Mouse (Mus musculus) telencephalon, adult 2 months (tissue): ENCODE data around the gene Gm20388.
A peak's percentile ranks its signal among the peaks of the same experiment; 100 is the strongest.

Experiments
- DNase-seq: peaks from one replicate; pipeline ENCODE4 v3.0.0-alpha.2; 2011; ENCODE audit warnings: low read depth, low spot score

Gene Gm20388

DNA sequence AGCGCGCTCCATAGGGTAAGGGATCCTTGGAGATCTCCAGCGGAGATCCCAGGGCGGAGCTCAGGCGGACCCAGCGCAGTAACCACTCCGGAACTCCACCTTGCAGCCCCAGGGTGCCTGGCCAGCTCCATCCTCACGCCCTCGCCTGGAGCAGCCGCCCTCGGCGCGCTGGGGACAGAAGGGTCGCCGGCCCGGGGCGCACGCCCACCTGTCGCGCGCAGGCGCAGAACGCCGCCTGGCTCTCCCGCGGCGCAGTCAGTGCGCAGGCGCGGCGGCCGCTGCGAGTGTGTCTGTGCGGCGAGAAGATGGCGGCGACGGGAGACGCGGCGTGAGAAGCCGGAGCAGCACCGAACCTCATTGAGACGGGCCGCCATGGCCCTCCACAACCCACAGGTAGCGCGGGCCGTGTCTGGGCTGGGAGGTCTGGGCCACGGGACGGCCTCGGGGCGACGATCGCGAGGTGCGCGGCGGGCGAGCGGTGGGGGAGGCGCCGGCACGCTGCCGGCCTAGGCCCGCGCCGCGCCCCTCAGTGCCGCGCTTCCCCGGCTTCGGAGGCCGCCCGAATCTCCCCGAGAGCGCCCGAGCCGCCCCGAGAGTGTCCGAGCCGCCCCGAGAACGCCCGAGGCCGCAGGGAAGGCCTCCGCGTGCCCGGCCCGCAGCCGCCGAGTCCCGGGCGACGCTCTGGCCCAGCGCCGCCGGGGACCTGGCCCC, at the start of gene Gm20388:
Gene Gm20388 (plus strand): TSS at position 295 of the 711 bp plus-strand sequence.
- DNase-seq = peak; percentile 53

DNA sequence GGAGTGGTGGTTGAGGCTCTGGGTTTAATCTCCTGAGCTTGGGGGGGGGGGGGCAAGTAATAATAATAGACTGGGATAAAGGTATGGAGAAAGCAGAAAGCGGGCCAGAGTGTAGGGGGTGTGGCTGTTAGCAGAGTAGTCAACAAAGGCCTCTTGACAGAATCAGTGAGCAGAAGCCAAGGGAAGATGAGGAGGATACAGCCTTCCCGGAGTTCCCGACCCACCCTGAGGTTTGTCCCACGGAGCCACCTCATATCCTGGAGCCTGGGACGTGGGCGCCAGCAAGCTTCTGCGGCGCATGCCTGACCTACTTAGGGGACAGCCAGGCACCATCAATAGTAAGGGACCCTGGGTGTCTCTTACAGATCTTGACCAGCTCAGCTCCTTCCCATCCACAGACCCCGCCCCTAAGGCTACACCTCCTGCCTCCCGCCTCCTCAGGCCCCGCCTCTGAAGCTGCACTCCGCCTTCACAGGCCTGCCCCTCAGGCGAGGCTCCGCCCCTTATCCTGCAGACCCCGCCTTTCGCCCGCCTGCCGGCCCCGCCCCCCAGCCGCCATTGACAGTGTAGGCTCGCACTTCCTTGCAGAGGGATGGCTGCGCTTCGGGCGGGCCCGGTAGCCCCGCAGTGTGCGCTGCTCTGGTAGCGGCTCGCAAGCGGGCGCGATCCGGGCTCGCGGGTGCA, 48.8 kb upstream of the Gm20388 start, which contains the start of gene Klhl36:
Gene Klhl36 (plus strand): TSS at position 561 of the 684 bp plus-strand sequence.
- DNase-seq = peak; percentile 84

DNA sequence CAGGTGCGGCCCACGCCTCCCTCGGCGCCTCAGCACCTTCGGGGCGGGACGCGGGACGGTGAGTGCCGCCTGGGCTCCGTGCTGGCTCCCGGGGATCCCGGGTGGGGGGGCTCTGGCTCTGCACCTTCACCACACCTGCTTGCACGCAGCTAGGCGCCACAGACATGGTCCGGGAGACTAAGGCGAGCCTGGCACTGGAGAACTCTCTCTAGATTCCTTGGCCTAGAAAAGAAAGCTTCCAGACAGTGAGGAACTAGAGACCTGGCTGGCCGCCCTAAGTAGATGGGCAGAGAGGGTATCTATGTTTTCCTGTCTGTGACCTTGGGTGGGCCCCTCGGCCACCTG, 48.3 kb upstream of the Gm20388 start:
- DNase-seq = no peak

DNA sequence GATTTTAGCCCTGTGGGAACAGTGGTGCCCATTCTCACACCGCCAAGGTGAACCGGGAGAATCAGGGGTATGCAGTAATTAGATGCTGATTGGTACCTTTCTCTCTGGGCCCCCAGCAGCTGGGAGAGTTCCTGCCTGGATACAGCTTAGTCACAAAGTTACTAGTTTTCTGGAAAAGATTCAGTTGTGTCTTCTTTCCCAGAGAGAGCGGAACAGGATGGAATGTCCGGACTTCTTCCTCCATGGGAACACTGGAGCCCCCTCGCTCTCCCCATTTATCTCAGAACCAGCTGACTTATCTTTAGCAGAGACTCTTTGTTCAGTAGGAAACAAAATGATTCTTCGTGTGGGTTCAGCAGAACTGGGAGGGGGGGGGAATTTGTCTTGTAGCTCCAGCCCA, 47.9 kb upstream of the Gm20388 start:
- DNase-seq = no peak

DNA sequence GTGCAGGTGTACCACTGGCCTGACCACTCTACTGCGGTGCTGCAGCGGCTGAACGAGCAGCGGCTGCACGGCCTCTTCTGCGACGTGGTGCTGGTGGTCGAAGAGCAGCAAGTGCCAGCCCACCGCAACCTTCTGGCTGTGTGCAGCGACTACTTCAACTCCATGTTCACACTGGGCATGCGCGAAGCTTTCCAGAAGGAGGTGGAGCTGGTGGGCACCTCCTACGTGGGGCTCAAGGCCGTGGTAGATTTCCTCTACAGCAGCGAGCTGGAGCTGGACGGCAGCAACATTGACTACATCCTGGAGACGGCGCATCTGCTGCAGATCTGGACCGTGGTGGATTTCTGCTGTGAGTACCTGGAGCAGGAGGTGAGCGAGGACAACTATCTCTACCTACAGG, 41.0 kb upstream of the Gm20388 start:
- DNase-seq = no peak

DNA sequence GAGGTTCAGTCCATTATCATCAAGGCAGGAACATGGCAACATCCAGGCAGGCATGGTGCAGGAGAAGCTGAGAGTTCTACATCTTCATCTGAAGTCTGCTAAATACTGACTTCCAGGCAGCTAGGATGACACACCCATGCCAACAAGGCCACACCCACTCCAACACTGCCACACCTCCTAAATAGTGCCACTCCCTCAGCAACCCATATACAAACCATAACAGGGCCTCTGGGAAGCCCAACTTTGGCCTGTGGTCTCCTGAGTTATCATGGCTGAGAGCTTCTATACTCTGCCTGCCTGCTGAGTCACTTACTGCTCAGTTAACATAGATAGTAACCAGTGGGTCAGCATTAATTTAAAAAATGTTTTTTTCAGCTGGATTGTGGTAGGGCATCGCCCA, 37.5 kb upstream of the Gm20388 start:
- no peak for DNase-seq

DNA sequence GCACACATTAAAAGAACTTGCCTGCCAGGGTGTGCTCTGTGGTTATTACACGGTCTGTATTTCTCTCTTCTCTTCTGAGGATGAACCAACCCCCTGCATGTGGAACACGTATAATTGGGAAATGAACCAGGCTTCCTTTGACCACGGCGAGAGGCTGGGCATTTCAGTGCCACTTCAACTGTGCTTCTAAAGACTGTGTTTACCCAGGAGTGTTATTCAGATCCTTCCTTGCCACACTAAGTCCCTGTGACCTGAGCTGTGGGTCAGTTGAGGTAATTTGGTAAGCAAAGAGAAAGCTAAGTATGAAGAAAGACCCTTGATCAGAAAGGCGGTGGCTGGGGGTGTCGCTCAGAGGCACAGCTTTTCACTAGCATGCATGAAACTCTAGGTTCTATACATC, 29.3 kb upstream of the Gm20388 start:
- DNase-seq = no peak

DNA sequence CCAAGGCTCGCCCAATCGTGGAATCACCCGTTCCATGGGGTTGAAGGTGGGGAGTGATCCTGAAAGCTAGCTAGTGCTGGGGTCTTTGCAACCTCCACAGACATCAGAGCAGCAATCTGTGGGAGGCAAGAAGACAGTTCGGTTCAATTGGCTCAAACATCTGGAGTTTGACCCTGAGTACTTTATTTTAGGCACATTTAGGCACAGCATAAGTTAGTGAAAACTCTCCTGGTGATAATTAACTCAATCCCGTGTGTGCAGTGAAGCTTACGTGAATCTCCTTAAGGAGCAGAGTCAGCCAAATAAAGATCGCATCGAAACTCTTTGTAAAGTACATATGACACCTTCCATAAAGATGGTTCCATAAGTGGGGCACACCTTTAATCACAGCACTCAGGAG, 28.7 kb upstream of the Gm20388 start:
- no peak for DNase-seq

DNA sequence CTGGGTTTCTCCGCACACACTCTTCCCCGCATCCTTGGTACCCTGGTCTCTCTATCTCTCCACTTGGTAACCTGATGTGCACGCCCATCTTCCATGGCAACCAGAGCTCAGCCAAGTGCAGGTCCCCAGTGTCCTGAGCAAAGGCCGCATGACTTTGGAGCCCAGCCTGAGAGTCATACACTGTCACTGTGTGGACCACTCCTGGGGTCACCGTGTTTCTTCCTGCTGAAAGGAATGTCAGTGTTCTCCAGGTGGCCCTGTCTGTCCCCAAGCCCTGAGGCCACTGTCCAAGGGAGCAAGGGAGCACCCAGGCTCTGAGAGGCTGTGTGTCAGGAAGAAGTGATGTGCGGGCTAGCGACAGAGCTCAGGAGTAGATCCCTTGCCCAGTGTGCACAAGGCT, 27.4 kb upstream of the Gm20388 start:
- DNase-seq = no peak

DNA sequence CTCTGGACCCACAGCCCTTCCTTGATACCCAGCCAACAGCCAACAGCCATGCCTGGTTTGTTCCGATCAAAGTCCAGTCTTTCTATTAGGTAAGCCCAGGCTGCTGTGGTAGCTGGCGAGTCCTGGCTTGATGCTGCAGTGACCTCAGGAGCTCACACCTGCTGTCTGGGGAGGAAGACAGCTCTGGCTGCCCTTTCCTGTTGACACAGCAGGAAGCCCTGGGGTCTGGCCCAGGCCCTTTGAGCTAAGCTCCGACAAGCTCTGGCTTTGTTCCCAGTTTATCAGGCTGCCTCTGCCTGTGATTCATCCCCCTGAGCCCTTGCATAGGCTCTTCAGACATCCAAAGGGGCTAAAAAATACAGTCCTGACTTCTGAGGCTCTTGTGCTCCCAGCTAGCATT, 25.0 kb upstream of the Gm20388 start:
- peak; percentile 13 for DNase-seq

DNA sequence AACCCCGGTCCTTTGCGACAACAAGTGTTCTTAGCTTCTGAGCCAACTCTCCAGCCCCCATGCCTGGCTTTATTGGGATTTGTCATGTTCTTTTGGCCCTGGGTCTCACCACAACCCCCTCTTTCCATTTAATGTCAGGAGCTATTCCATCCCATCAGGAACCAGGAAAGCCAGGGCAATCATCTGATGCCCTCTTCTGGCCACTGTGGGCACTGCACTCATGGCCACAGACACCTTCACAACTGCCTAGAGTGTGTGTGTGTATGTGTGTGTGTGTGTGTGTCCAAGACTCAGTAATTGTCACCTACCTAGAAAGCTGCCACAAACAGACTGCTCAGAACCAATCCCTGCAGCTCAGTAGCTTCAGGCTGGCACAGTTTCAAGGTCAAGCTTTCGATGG, 23.5 kb upstream of the Gm20388 start:
- no peak for DNase-seq

DNA sequence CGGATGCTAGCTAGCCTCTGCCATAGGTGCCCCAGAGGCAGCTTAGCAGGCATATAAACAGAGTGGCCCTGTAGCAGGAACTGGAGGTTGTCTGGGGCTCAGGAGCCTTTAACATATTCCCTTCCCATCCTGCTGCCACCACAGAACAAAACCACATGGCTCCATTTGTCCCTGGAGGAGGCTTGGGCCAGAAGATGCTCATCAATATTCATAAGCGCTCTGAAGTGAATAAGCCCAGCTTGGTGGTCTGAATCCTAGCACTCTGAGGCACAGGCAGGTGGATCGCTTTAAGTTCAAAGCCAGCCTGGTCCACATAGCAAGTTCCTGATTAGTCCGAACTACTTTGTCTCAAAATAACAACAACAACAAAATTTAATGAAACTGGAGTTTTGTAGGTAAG, 22.6 kb upstream of the Gm20388 start:
- DNase-seq = no peak

DNA sequence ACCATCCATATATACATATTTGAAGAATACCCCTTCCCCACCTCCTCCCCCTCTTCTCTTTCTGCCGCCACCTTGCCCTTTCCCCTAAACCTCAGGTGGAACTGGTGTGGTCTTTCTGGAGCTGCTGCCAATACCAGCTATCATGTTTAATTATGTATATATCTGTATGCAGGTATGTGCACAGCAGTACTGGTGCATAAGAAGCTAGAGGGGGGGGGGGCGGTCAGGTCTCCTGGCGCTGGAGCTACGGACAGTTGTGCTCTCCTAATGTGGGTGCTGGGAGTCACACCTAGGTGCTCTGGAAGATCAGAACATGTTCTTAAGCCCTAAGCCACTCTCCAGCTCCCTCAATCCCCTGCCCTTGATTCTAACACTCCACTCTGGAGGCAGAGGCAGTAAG, 13.6 kb upstream of the Gm20388 start:
- DNase-seq = no peak

DNA sequence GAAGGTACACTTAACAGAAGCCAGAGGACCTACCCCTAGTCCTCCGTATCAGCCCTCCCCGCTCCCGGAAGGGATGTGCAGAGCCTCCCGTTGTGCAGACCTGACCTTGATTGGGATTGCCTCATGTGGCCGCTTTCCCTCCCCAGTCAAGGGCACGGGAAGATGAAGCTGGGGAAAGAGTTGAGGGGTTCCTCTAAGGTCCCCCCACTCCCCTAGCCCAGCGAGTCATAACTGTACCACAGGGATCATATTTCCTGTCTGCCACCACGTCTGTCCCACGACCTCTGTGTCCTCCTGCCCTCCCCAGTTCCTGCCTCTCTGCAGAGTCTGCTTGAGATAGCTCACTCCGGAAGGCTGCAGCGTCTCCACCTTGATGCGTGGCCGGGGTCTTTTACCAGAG, 12.7 kb upstream of the Gm20388 start:
- no peak for DNase-seq

DNA sequence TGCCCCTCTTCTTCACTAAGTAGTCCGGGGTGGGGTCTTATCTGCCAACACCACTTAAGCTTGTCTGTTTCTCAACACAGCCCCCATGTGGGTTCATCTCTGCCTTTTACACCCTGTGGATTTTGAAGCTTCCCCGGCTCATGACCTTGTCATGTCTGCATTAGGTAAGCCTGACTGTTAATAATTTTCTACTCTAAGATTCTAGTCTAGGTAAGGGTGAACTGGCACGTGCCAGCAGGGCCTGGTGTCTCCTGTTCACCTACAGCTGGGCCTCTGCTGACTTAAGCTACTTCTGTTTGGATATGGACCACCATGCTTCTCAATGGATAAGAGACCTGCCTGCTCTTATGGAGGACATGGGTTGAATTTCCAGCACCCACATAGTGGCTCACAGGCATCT, 9.3 kb upstream of the Gm20388 start:
- DNase-seq = no peak

DNA sequence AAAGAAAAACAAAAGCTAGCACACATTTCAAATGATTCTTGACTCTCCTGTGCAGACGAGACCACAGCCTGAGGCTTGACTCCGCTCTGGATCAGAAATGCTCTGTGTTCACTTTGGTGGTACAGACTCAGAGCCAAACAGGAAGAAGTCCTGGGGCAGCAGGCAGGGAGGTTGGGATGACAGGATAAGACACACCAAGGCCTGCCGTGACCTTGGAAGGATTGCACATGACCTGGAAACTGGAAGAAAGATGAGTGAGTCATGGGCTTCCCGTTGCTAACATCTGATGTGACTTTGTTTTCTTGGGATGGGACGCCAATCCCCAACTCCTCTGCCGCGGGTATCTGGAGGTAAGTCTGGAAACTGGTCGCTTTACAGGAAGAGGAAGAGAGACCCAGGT, 8.7 kb upstream of the Gm20388 start:
- DNase-seq = no peak

DNA sequence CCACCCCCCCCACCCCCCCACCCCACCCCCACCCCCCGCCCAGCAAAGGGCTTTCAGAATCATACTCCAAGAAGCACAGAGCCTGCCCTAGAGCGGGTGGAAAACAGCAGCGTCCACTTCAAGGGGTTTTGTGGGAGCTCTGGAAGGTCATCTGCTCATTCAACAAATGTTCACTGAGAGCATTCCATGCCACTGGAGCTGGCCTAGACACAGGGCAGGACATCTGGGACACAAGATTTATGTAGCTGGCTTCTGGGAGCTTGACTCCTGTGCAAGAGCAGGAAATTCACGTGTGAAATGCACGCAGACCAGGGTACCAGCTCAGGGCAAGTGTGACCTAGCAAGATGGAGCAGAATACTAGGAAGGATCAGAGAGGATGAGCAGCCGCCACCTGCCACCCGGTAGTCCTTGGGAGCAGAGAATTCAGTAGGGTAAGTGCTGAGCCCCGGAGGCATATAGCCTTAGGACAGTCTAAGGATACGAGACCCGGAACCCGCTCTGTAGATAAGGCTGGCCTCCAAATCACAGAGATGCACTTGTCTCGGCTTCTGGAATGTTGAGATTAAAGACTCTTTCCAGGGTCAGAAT, 6.2 kb upstream of the Gm20388 start:
- no peak for DNase-seq

DNA sequence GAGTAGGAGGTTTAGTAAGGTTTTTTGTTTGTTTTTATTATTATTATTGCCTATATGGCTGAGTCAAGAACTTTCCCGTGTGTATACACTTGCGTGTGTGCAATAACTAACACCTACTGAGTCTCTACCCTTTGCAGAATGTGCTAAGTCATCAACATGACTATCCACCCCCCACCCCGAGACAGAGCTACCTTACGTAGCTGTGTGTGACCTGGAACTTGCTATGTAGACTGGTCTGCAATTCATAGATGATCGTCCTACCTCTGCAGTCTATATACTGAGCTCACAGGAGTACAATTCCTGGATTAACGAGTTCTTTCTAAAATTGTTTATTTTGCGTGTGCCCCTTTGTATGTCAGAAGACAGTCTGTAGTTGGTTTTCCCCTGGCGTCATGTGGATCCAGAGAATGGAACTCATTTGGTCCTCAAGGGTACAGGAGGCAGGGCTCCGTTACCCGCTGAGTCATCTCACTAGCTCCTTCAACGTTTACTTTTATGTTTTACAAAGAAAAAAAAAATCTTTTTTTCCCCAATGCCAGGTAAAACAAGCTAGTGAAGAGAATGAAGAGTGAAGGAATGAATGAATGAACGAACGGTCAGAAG, 596 bp upstream of the Gm20388 start, which contains the start of gene Usp10:
Gene Usp10 (plus strand): TSS at position 417 of the 603 bp plus-strand sequence.
- DNase-seq = peak; percentile 19

DNA sequence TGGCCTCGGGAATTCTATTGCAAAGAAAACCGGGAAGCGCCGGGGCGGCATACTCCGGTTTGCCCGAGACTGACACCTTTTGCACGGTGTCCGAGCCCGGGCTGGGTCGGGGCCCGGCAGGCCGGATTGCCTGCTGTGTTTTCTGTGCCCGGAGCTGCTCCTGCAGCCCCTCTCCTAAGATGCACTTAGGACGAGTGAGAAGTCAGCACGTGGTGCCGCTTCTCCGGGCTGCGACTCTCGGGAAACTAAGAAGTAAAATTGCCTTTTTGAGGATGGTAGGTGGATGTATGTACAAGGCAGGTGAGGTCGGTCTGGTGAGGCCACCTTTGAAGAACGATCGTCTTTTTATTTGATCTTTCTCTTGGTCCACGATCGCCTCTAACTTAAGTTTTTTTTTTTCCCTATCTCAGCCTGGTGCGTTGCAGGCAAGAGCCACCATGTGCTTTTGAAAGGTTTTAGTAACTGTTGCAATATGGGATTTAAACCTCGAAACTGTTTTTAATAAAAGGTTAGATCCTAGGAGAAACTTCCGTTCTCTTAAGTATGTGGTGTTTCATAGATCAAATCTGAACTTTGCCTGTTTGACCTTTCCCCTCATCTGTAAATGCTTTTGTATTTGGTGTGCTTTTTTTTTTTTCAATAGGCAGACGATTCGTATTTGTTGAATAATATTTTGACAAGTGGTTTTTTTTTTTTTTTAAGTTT, 769 bp downstream of the Gm20388 start:
- no peak for DNase-seq

DNA sequence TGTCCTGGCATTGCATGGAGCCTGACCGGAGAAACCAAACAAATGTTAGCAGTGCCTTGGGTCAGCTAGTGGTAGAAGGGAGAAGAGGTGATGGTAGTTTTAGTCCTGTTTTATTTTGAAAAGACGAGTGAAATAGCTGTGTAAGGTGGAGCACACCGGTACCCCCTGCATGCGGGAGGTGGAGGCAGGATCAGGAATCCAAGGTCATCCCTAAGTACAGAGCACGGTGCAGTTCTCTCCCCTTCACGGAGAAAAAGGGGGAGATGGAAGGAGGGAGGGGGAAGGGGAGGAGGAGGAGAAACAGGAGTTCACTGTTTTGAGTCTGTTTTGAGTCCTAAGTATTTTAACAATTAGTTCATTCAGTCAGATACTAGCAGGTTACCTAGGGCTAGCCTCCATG, 2.0 kb downstream of the Gm20388 start:
- DNase-seq = no peak

DNA sequence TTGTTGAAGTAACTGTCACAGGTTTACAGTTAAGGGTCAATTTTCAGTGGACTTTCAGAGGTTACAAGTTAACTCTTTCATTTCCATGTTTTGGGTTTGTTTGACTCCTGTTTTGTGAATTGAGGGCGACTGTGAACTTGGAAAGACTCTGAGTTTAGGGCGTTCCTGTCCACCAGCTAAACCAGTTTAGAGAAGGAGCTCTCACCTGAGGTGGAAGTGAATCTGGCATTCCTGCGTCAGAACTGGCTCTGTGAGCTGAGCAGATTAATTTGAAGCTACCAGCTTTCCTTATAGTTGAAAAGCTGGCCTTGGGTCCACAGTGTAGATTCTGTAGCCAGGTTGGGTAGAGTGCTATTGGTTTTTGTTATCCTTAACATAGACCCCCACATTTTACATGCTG, 2.5 kb downstream of the Gm20388 start:
- no peak for DNase-seq

DNA sequence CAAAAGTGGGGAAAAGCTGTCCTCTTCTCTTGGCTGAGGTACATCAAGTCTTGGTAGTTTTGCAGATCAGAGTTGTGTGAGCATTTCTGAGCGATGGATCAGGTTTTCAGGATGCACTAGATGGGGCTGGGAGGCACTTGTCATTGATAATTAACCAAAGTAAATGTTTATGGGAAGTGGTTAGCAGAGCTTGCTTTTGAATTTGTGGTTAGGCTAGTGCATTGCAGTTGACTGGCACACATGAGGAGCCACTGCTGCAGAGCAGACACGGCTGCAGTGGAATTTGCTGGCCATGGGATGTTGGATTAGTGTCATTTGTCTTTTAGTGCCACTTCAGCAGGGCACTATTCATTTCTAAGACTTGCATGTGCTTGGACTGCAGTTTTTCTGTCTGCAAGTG, 3.5 kb downstream of the Gm20388 start:
- DNase-seq = no peak
